Mouse (Mus musculus) embryonic facial prominence, embryonic 15.5 days (tissue): ENCODE data around the gene Otop2. TPM values are rescaled to one million over a fixed set of nuclear protein-coding genes. Genes with fewer than 3 reads are reported as not detected.

Experiments used
- ATAC-seq: fragments of 200-750 bp; cut with Nextera tagmentation; 2 replicates; pipeline ENCODE4 v1.8.0; 2017; ENCODE audit warnings: low read depth, moderate TSS enrichment; ENCODE audit not compliant: insufficient number of reproducible peaks, low FRiP score, low TSS enrichment
- H3K27ac ChIP-seq: fragments of 300-500 bp; sonication (generic); replicated peaks from 2 replicates; pipeline ENCODE4 v1.5.1; 2015; ENCODE audit warnings: mild to moderate bottlenecking, inconsistent platforms
- H3K27me3 ChIP-seq: fragments of 300-500 bp; sonication (generic); 2 replicates; pipeline ENCODE4 v1.6.1; 2015; ENCODE audit warnings: inconsistent platforms
- H3K36me3 ChIP-seq: fragments of 300-500 bp; sonication (generic); 2 replicates; pipeline ENCODE4 v1.6.1; 2015; ENCODE audit warnings: mild to moderate bottlenecking, inconsistent platforms
- H3K4me1 ChIP-seq: fragments of 300-500 bp; sonication (generic); 2 replicates; pipeline ENCODE4 v1.6.1; 2015; ENCODE audit warnings: inconsistent platforms
- H3K4me2 ChIP-seq: fragments of 300-500 bp; sonication (generic); replicated peaks from 2 replicates; pipeline ENCODE4 v1.6.1; 2015; ENCODE audit warnings: mild to moderate bottlenecking, inconsistent platforms
- H3K4me3 ChIP-seq: fragments of 300-500 bp; sonication (generic); replicated peaks from 2 replicates; pipeline ENCODE4 v1.5.1; 2015; ENCODE audit warnings: mild to moderate bottlenecking, inconsistent platforms
- H3K9ac ChIP-seq: fragments of 300-500 bp; sonication (generic); 2 replicates; pipeline ENCODE4 v1.6.1; 2015; ENCODE audit warnings: inconsistent platforms
- H3K9me3 ChIP-seq: fragments of 300-500 bp; sonication (generic); replicated peaks from 2 replicates; pipeline ENCODE4 v1.6.1; 2016; ENCODE audit warnings: inconsistent platforms
- WGBS: fragments of 180-500 bp; shearing (Covaris S2); methylation state at CpG from one replicate; pipeline ENCODE4 v1.1.7; 2015; 5-methylcytosine and 5-hydroxymethylcytosine counted together
- polyA plus RNA-seq: library from polyadenylated mRNA; unstranded; fragments of >200 nt; fragmentation: Nextera tagmentation; extraction: Ambion mirVana; gene quantifications from 2 replicates; pipeline ENCODE4 v1.2.1, GENCODE M21; 2015

Gene Otop2
- polyA plus RNA-seq, 1 experiment from 2014 or later = 0.32 TPM

- no peak overlapping the region for H3K4me3 ChIP-seq
- no peak for ATAC-seq
- H3K4me2 ChIP-seq = no peak overlapping the region
- H3K4me1 ChIP-seq = no peaks in the 10 kb centered on the region
- no peak overlapping the region for H3K9ac ChIP-seq
- H3K27me3 ChIP-seq = peaks cover 27% of the 10 kb centered on the region
- 88% methylated on average over 5 of the region's 5 CpGs for WGBS
- H3K9me3 ChIP-seq = no peaks in the 10 kb centered on the region
- H3K27ac ChIP-seq = no peak overlapping the region
- no peaks in the 10 kb centered on the region for H3K36me3 ChIP-seq
Measured at GRCm38 (mm10) chr11:115353375-115353774, 46.4 kb downstream of the Otop2 start.

GRCm38 (mm10) chr11:115354183-115354582, 47.2 kb downstream of the Otop2 start:
- Histone ChIP-seq H3K4me1 (0 out of 2 replicates have a peak, but pooled peaks cover 6% of the 10 kb centered on the region), H3K9ac (no peak overlapping the region), H3K27me3 (peaks cover 27% of the 10 kb centered on the region), H3K9me3 (no peaks in the 10 kb centered on the region), H3K4me3 (no peak overlapping the region), H3K36me3 (no peaks in the 10 kb centered on the region), H3K4me2 (no peak overlapping the region), H3K27ac (no peak overlapping the region)
- ATAC-seq = no peak
- WGBS = 9% methylated on average over 8 of the region's 8 CpGs

DNA sequence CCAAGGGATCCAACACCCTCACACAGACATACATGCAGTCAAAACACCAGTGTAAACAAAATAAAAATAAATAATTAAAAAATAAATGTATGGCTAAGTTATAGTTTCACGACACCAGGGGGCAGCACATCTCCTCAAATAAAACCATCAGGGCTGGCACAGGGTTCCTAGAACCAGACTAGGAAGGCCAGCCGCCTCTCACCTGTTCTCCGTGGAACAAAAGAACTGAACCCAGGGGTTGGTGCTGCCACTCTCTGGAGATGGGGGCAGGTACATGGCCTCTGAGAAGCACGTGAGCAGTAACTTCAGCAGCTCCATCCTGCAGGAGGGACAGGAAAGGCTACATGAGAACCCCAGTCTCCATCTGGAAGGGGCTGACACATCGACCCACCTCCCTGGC, 51.5 kb downstream of the Otop2 start:
- Histone ChIP-seq H3K27me3 (peaks cover 19% of the 10 kb centered on the region), H3K9me3 (no peaks in the 10 kb centered on the region), H3K4me3 (no peak overlapping the region), H3K36me3 (no peaks in the 10 kb centered on the region), H3K27ac (no peak overlapping the region), H3K4me2 (no peak overlapping the region), H3K4me1 (0 out of 2 replicates have a peak, but pooled peaks cover 10% of the 10 kb centered on the region), H3K9ac (no peak overlapping the region)
- ATAC-seq = 0 out of 2 replicates have a peak, but pooled peaks have one; percentile 55
- 16% methylated on average over 5 of the region's 5 CpGs for WGBS

DNA sequence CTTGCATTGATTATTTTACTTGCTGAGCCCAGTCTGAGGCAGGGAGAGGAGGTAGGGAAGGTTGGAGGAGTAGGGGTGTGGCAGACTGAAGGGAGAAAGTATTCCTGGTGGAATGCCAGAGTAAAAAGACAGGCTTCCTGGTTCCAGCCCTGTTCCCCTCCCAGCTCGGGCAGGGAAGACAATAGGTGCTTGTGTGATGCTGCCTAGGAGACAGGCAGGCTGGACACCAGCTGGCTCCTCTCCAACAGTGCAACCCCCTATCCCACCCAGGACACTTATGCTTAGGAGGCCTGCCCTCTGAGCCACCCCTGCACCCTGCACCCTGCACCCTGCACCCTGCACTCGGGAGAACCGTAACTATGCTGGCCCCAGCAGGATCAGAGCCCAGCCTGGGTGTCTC, 52.3 kb downstream of the Otop2 start:
- H3K4me1 ChIP-seq = 0 out of 2 replicates have a peak, but pooled peaks cover 10% of the 10 kb centered on the region
- no peaks in the 10 kb centered on the region for H3K36me3 ChIP-seq
- WGBS = 37% methylated on average over 3 of the region's 3 CpGs
- no peaks in the 10 kb centered on the region for H3K9me3 ChIP-seq
- ATAC-seq = no peak; the same call in 1 of the 2 replicates
- no peak overlapping the region for H3K4me2 ChIP-seq
- no peak overlapping the region for H3K4me3 ChIP-seq
- H3K9ac ChIP-seq = no peak overlapping the region
- H3K27ac ChIP-seq = no peak overlapping the region
- H3K27me3 ChIP-seq = peaks cover 21% of the 10 kb centered on the region

DNA sequence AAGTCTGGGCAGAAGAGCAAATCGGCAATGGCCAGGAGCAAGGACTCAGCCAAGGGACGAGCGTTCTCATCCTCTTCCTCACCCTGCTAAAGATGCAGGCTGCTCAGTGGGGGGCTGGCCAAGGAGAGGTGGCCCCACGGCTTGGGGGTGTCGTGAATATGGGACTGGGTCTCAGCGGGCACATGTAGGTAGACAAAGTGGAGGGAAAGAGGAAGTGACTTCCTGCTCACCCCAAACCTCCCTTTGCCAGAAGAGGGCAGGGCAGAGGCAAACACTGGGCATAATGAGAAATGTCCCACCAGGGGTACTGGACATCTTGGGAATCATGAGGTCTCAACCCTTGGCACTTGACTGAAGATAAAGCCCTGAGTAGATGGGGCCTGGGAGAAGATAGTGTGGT, 52.8 kb downstream of the Otop2 start:
- Histone ChIP-seq H3K4me1 (0 out of 2 replicates have a peak, but pooled peaks cover 10% of the 10 kb centered on the region), H3K4me3 (no peak overlapping the region), H3K4me2 (no peak overlapping the region), H3K9ac (no peak overlapping the region), H3K27me3 (peaks cover 24% of the 10 kb centered on the region), H3K36me3 (no peaks in the 10 kb centered on the region), H3K9me3 (no peaks in the 10 kb centered on the region), H3K27ac (no peak overlapping the region)
- ATAC-seq = no peak
- 59% methylated on average over 6 of the region's 6 CpGs for WGBS

- no peaks in the 10 kb centered on the region for H3K36me3 ChIP-seq
- no peaks in the 10 kb centered on the region for H3K9me3 ChIP-seq
- H3K4me3 ChIP-seq = no peak overlapping the region
- 85% methylated on average over 3 of the region's 3 CpGs for WGBS
- H3K27ac ChIP-seq = no peak overlapping the region
- no peak overlapping the region for H3K4me2 ChIP-seq
- no peak overlapping the region for H3K9ac ChIP-seq
- H3K4me1 ChIP-seq = peaks cover 16% of the 10 kb centered on the region
- no peak for ATAC-seq
- peaks cover 48% of the 10 kb centered on the region for H3K27me3 ChIP-seq
Measured at GRCm38 (mm10) chr11:115364136-115364535, 57.2 kb downstream of the Otop2 start.

GRCm38 (mm10) chr11:115366039-115366705, 59.2 kb downstream of the Otop2 start:
- WGBS = 42% methylated on average over 7 of the region's 7 CpGs
- no peak overlapping the region for H3K9ac ChIP-seq
- H3K4me2 ChIP-seq = peak overlapping the region; percentile 91; the same call in 1 of the 2 replicates
- no peaks in the 10 kb centered on the region for H3K36me3 ChIP-seq
- peaks cover 12% of the 10 kb centered on the region for H3K4me1 ChIP-seq
- peaks cover 62% of the 10 kb centered on the region for H3K27me3 ChIP-seq
- no peaks in the 10 kb centered on the region for H3K9me3 ChIP-seq
- H3K27ac ChIP-seq = no peak overlapping the region
- ATAC-seq = 0 out of 2 replicates have a peak, but pooled peaks have one; percentile 18
- peak overlapping the region; percentile 47; the same call in 1 of the 2 replicates for H3K4me3 ChIP-seq

- Histone ChIP-seq H3K4me2 (peak overlapping the region; percentile 91), H3K4me1 (peaks cover 12% of the 10 kb centered on the region), H3K27me3 (peaks cover 67% of the 10 kb centered on the region), H3K9ac (no peak overlapping the region), H3K27ac (no peak overlapping the region), H3K4me3 (peak overlapping the region; percentile 47), H3K9me3 (no peaks in the 10 kb centered on the region), H3K36me3 (no peaks in the 10 kb centered on the region)
- no peak for ATAC-seq
- WGBS = 2% methylated on average over 28 of the region's 28 CpGs
Measured at GRCm38 (mm10) chr11:115366706-115367394, 59.9 kb downstream of the Otop2 start.

DNA sequence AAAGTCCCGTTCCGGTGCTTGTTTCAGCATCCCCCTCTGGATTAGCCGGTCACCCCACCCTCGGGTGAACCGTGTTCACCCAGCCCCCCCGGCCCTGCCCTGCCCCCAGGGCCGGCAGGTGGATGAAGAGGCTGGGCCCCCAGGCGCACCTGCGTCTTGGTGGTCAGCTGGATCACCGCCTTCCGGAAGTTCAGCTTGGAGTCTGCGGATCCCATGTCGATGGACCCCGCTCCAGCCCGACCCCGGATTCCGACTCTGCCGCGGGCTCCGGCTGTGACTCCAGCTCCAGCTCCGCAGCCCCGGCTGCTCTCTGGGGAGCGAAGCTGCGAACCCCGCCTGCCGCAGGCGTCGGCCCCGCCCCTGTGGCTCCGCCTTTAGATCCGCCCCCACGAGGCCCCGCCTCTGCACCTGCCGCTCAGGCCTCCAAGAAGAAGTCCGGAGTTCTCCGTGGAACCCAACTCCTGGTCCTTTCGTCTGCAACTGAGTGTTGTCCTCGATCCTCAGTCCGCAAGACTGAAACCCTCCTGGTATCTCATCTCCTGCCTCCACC, 60.5 kb downstream of the Otop2 start, which contains the start of gene Hid1:
TSS of gene Hid1 (minus strand) at position 362 of the 550 bp plus-strand sequence.
- H3K4me2 ChIP-seq = peak within 1 kb of the TSS; percentile 91
- peaks cover 71% of the 10 kb centered on the region for H3K27me3 ChIP-seq
- no peak within 1 kb of the TSS for H3K9ac ChIP-seq
- ATAC-seq = peak; percentile 61
- peak within 1 kb of the TSS; percentile 47 for H3K4me3 ChIP-seq
- no peaks in the 10 kb centered on the region for H3K36me3 ChIP-seq
- WGBS = 1% methylated on average over 39 of the region's 39 CpGs
- H3K9me3 ChIP-seq = no peaks in the 10 kb centered on the region
- no peak within 1 kb of the TSS for H3K27ac ChIP-seq
- peaks cover 12% of the 10 kb centered on the region for H3K4me1 ChIP-seq

DNA sequence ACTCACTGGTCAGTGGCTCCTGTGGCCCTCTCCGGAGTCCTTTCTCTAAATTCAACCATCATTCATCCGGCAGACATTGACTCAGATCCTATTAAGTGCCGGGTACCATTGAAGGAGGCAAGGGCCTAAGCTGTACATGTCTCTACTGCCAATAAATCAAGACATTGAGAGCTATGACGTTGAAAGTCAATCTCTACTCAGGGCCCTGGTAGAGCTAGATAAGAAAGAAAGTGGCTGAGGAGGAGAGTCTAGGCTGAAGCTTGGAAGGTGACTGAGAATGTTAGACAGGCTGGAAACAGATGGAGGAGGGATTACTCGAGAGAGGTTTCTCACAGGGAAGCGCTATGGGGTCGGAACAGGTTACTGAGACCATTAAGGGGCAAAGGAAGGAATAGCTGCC, 63.4 kb downstream of the Otop2 start:
- no peak overlapping the region for H3K4me2 ChIP-seq
- peaks cover 85% of the 10 kb centered on the region for H3K27me3 ChIP-seq

DNA sequence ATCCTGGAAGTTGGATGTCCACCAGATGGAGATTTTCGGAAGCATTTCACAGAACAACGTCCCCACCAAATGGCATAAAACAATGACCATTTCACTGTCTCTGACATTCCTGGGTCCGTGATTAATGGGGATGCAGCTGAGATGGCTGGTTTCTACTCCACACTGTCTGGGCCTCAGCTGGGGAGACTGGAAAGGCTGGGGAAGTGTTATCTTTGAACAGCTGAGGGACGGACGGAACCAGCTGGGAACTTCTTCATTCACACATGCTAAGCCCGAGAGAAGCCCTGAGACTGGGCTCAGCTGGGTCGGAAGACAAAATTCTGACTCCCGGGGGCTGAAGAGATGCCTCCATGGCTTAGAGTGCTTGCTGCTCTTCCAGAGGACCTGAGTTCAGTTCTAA, 64.4 kb downstream of the Otop2 start:
- Histone ChIP-seq H3K9ac (no peak overlapping the region), H3K4me2 (no peak overlapping the region), H3K4me1 (peaks cover 25% of the 10 kb centered on the region), H3K4me3 (no peak overlapping the region), H3K27me3 (peaks cover 83% of the 10 kb centered on the region), H3K36me3 (no peaks in the 10 kb centered on the region), H3K27ac (no peak overlapping the region), H3K9me3 (no peaks in the 10 kb centered on the region)
- no peak for ATAC-seq
- 64% methylated on average over 8 of the region's 8 CpGs for WGBS

More for the DNA sequence above, 63.4 kb downstream of the Otop2 start:
- no peak for ATAC-seq
- Histone ChIP-seq H3K36me3 (no peaks in the 10 kb centered on the region), H3K4me1 (peaks cover 25% of the 10 kb centered on the region), H3K9me3 (no peaks in the 10 kb centered on the region), H3K27ac (no peak overlapping the region), H3K4me3 (no peak overlapping the region), H3K9ac (no peak overlapping the region)
- WGBS = 65% methylated on average over 7 of the region's 7 CpGs
